Mouse (Mus musculus): ENCODE results near the gene Lrrc10.

GRCm38 (mm10) chr10:117072191-117072888 is 27.2 kb downstream of the Lrrc10 start:
- TF ChIP-seq CTCF (IDR thresholded peaks at IDR 0.05; ENCODE audit: extremely low read depth, insufficient read depth, insufficient read length, insufficient replicate concordance), result no peak
- TF ChIP-seq POLR2A (IDR thresholded peaks at IDR 0.05; ENCODE audit: low read depth, low read length), result no peak
